ENCODE assay signal across 13 mouse cellular contexts in genomic region chr3:121939658-121940057, GRCm38 (mm10).
"Had no signal": no experiment of that assay in that cellular context is flagged by ENCODE, and none has a peak within 500 bp of the region (broad histone marks: within the 10 kb centered on the region; RNA-seq: fewer than 3 reads in every experiment).

No protein-coding gene starts in this region.

- ATAC-seq: midbrain, embryonic 13.5 days had no signal

- H3K9me3 ChIP-seq: limb, embryonic 15.5 days; midbrain, embryonic 13.5 days; stomach, embryonic 15.5 days had no signal

- H3K4me2 ChIP-seq: limb, embryonic 15.5 days; lung, embryonic 14.5 days; midbrain, embryonic 13.5 days; stomach, embryonic 15.5 days had no signal

- H3K9ac ChIP-seq: limb, embryonic 15.5 days; lung, embryonic 14.5 days; midbrain, embryonic 13.5 days; stomach, embryonic 15.5 days had no signal

- H3K4me1 ChIP-seq: midbrain, embryonic 13.5 days; stomach, embryonic 15.5 days had no signal

- H3K4me3 ChIP-seq: layer of hippocampus, adult 2 months; limb, embryonic 15.5 days; midbrain, embryonic 13.5 days; stomach, embryonic 15.5 days had no signal

- H3K27ac ChIP-seq: layer of hippocampus, adult 2 months; limb, embryonic 15.5 days; macrophage; midbrain, embryonic 13.5 days; stomach, embryonic 15.5 days had no signal

- H3K36me3 ChIP-seq: limb, embryonic 15.5 days; midbrain, embryonic 13.5 days; stomach, embryonic 15.5 days had no signal

- H3K27me3 ChIP-seq: limb, embryonic 15.5 days; midbrain, embryonic 13.5 days; stomach, embryonic 15.5 days had no signal

- DNase-seq: kidney, adult 18-20 months; kidney, postnatal 10 days; kidney, postnatal 4 days; lung, embryonic 14.5 days; lung, postnatal 14 days; right cerebral cortex, postnatal 14 days; thymus, adult 2 months; thymus, postnatal 36 days had no signal
